Mouse (Mus musculus): ENCODE data around the gene Wfdc6a. TPM values are rescaled to one million over a fixed set of nuclear protein-coding genes. Genes with fewer than 3 reads are reported as not detected.

Wfdc6a gene
- polyA plus RNA-seq, 1 experiment from 2014 or later: 0.21 TPM

DNA sequence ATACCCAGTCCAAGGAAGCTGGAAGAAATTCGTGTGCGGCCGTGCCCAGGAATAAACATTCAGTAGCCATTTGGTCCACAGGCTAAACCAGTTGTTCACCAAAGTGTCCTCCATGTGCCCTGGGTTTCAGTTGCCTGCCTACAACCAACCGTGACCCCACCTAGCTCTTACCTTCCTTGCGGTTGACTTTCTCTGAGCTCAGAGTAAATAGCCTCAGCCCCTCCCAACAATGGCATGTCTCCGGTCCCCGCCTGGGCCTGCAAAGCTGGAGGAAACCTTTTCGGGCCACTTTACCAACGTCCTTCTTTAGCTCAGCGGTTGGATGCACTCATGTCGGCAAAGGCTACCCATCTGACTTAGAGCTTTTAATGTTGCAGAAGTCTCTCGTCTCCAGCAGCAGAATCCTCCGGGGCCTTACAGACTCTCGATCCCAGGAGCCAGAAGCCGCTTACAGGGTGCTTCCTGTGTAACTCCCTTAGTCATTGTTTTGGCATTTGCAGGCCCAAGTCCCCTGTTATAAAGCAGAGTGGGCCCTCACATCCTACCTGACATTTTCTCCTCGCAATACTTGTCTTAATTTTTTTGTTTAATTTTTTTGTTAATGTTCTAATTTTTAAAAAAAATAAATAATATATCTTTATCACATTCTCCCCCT is 26.1 kb downstream of the Wfdc6a start:
- no peak overlapping the region for H3K4me2 ChIP-seq (ENCODE audit: low read depth, low read length)
- H3K4me3 ChIP-seq (ENCODE audit: low read depth, low read length): no peak overlapping the region
- H3K36me3 ChIP-seq (ENCODE audit: control insufficient read depth, insufficient read depth): no peaks in the 10 kb centered on the region
- no peak overlapping the region for H3K27ac ChIP-seq (ENCODE audit: low read length)
- no peaks in the 10 kb centered on the region; the same call in 1 of the 2 replicates for H3K4me1 ChIP-seq (ENCODE audit: control insufficient read depth, low read depth, low read length)
- H3K9me3 ChIP-seq (replicated peaks; ENCODE audit: control insufficient read depth, low read length): no peaks in the 10 kb centered on the region
- no peak overlapping the region for H3K9ac ChIP-seq (ENCODE audit: low read depth, low read length)
- no peak for ATAC-seq (ENCODE audit: low read depth)
- 13% methylated on average over 16 of the region's 16 CpGs for WGBS (ENCODE audit: insufficient replicate concordance)
- peaks cover 24% of the 10 kb centered on the region for H3K27me3 ChIP-seq (ENCODE audit: control insufficient read depth, insufficient read depth, low read depth, low read length)

DNA sequence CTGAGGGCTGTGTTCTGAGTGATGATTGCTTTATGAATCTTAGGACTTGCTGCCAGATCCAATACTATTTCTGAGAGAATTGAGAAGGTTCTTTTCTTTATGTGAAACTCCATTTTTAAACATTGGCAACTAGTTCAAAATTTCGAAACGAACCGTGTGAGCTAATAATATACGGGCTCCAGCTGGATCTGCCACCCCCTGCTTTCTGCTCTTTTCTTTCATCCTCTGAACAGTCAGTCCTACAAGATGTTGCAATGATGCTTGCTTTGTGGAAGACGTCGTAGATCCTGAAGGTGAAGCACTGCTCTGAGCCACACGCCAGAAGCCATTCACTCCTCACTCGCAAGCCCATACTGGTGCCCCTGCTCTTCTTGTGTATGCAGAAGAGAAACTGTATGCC is 26.8 kb downstream of the Wfdc6a start:
- Histone ChIP-seq H3K4me1 (ENCODE audit: control insufficient read depth, low read depth, low read length) (no peaks in the 10 kb centered on the region), H3K36me3 (ENCODE audit: control insufficient read depth, insufficient read depth) (no peaks in the 10 kb centered on the region), H3K27me3 (ENCODE audit: control insufficient read depth, insufficient read depth, low read depth, low read length) (peaks cover 17% of the 10 kb centered on the region), H3K27ac (ENCODE audit: low read length) (no peak overlapping the region), H3K4me3 (ENCODE audit: low read depth, low read length) (no peak overlapping the region), H3K4me2 (ENCODE audit: low read depth, low read length) (no peak overlapping the region), H3K9me3 (replicated peaks; ENCODE audit: control insufficient read depth, low read length) (no peaks in the 10 kb centered on the region), H3K9ac (ENCODE audit: low read depth, low read length) (no peak overlapping the region)
- 60% methylated on average over 8 of the region's 8 CpGs for WGBS (ENCODE audit: insufficient replicate concordance)
- no peak for ATAC-seq (ENCODE audit: low read depth)

DNA sequence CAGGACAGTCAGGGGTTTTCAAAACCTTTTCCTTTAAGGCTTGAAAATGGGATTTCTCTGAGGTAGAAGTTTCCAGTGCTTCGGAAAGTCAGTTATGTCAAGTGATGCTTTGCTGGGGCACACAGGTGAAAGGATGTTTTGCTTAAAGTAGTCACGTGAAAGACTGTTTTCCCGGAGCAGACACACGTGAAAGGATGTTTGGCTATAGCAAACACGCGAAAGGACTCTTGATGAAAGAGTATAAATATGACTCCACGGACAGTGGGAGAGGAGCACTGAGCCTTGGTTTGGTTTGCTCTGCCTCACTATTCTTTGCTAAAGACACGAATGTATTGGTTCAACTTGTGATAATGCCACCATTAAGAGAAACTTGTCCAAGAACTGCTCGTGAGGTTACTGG is 33.7 kb downstream of the Wfdc6a start:
- no peak for ATAC-seq (ENCODE audit: low read depth)
- WGBS (ENCODE audit: insufficient replicate concordance): 67% methylated on average over 9 of the region's 9 CpGs

DNA sequence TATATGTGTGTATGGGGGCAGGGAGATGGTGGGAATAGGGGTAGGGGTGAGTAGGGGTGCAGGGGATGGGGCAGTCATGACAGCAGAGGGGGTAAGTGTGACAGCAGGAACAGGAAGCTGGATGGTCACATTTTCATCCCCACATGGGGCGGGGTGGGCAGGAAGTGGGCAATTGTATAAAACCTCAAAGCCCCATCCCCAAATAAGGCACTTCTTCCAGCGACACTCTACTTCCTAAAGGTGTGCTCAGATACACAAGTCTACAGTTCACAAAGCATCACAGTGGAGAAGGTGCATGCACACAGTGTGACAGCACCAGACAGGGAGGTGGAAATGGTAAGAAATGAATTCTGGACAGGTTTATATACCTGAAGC is 34.4 kb downstream of the Wfdc6a start:
- H3K4me2 ChIP-seq (ENCODE audit: low read depth, low read length): no peak overlapping the region
- no peaks in the 10 kb centered on the region for H3K9me3 ChIP-seq (replicated peaks; ENCODE audit: control insufficient read depth, low read length)
- no peaks in the 10 kb centered on the region for H3K4me1 ChIP-seq (ENCODE audit: control insufficient read depth, low read depth, low read length)
- no peaks in the 10 kb centered on the region for H3K36me3 ChIP-seq (ENCODE audit: control insufficient read depth, insufficient read depth)
- H3K27ac ChIP-seq (ENCODE audit: low read length): no peak overlapping the region
- WGBS (ENCODE audit: insufficient replicate concordance): 11% methylated on average over 2 of the region's 2 CpGs
- no peak for ATAC-seq (ENCODE audit: low read depth)
- H3K27me3 ChIP-seq (ENCODE audit: control insufficient read depth, insufficient read depth, low read depth, low read length): peaks cover 3% of the 10 kb centered on the region; the same call in 1 of the 2 replicates
- no peak overlapping the region for H3K4me3 ChIP-seq (ENCODE audit: low read depth, low read length)
- no peak overlapping the region for H3K9ac ChIP-seq (ENCODE audit: low read depth, low read length)

More for the DNA sequence above, 33.7 kb downstream of the Wfdc6a start:
- Histone ChIP-seq H3K9ac (ENCODE audit: low read depth, low read length) (no peak overlapping the region), H3K4me2 (ENCODE audit: low read depth, low read length) (no peak overlapping the region), H3K36me3 (ENCODE audit: control insufficient read depth, insufficient read depth) (no peaks in the 10 kb centered on the region), H3K4me3 (ENCODE audit: low read depth, low read length) (no peak overlapping the region), H3K27me3 (ENCODE audit: control insufficient read depth, insufficient read depth, low read depth, low read length) (peaks cover 3% of the 10 kb centered on the region; the same call in 1 of the 2 replicates), H3K27ac (ENCODE audit: low read length) (no peak overlapping the region), H3K9me3 (replicated peaks; ENCODE audit: control insufficient read depth, low read length) (no peaks in the 10 kb centered on the region), H3K4me1 (ENCODE audit: control insufficient read depth, low read depth, low read length) (no peaks in the 10 kb centered on the region)

DNA sequence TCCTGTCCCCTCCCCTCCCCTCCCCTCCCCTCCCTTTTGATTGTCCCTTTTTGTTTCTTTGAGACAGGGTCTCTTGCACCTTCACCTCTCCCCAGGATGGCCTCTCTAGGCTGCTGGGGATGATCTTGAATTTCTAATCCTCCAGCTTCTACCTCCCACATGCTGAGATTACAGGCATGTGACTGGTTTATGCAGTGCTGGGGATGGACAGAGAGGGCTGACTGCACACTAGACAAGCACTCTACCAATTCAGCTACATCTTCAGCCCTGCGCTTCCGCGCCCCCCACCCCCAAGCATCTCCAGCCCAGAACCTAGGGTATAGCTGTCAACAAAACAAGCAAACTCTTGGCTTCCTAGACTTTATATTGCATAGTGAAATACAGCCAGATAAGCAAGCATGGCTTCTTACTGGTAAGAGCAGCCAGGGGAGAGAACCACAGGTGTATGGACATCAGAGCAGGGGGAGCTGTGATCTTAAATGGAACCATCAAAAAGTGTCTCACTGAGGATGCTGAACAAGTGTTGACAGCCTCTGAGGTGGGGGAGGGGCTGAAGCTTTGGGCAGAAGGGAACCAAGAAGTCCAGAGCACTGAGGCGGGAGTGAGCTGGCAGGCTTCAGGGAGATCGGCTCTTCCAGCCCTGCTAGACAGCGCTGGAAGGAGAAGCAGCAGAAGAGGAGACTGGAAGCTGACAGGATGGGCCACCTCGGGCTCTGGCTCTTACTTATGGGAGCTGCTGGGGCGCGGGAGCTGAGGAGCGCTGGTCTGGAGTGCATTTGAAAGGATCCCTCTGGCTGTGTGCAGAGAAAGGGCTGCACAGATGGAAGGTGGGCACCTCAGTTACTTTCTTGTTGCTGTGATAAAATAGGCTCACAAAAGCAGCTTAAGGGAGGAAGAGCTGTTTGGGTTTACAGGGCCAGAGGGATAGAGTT is 35.0 kb downstream of the Wfdc6a start:
- 23% methylated on average over 10 of the region's 10 CpGs for WGBS (ENCODE audit: insufficient replicate concordance)
- no peak overlapping the region for H3K4me3 ChIP-seq (ENCODE audit: low read depth, low read length)
- H3K27me3 ChIP-seq (ENCODE audit: control insufficient read depth, insufficient read depth, low read depth, low read length): peaks cover 3% of the 10 kb centered on the region; the same call in 1 of the 2 replicates
- no peaks in the 10 kb centered on the region for H3K9me3 ChIP-seq (replicated peaks; ENCODE audit: control insufficient read depth, low read length)
- no peak overlapping the region for H3K4me2 ChIP-seq (ENCODE audit: low read depth, low read length)
- H3K4me1 ChIP-seq (ENCODE audit: control insufficient read depth, low read depth, low read length): no peaks in the 10 kb centered on the region
- H3K36me3 ChIP-seq (ENCODE audit: control insufficient read depth, insufficient read depth): no peaks in the 10 kb centered on the region
- H3K9ac ChIP-seq (ENCODE audit: low read depth, low read length): no peak overlapping the region
- H3K27ac ChIP-seq (ENCODE audit: low read length): no peak overlapping the region
- ATAC-seq (ENCODE audit: low read depth): no peak

DNA sequence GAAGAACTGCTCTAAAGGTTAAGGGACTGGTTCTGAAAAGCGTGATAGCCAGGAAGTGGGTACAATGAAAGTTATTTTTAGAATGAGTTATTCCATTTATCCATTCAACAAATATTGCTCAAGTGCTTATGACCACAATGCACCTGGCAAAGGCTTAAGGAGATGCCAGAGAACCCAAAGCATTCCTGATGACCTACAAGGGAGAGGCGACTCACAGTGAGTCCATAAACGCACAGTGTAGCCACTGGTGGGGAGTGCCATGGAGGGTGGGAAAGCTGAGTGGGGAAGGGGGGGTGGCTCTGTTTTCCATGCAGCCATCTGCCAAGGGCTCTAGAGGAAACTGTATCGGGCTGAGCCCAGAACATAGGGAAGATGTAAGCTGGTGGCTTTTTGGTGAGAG is 35.9 kb downstream of the Wfdc6a start:
- 31% methylated on average over 4 of the region's 4 CpGs for WGBS (ENCODE audit: insufficient replicate concordance)
- Histone ChIP-seq H3K9ac (ENCODE audit: low read depth, low read length) (no peak overlapping the region), H3K9me3 (replicated peaks; ENCODE audit: control insufficient read depth, low read length) (no peaks in the 10 kb centered on the region), H3K4me2 (ENCODE audit: low read depth, low read length) (no peak overlapping the region), H3K27ac (ENCODE audit: low read length) (no peak overlapping the region), H3K4me3 (ENCODE audit: low read depth, low read length) (no peak overlapping the region), H3K27me3 (ENCODE audit: control insufficient read depth, insufficient read depth, low read depth, low read length) (peaks cover 3% of the 10 kb centered on the region; the same call in 1 of the 2 replicates), H3K36me3 (ENCODE audit: control insufficient read depth, insufficient read depth) (no peaks in the 10 kb centered on the region), H3K4me1 (ENCODE audit: control insufficient read depth, low read depth, low read length) (no peaks in the 10 kb centered on the region)
- no peak for ATAC-seq (ENCODE audit: low read depth)

DNA sequence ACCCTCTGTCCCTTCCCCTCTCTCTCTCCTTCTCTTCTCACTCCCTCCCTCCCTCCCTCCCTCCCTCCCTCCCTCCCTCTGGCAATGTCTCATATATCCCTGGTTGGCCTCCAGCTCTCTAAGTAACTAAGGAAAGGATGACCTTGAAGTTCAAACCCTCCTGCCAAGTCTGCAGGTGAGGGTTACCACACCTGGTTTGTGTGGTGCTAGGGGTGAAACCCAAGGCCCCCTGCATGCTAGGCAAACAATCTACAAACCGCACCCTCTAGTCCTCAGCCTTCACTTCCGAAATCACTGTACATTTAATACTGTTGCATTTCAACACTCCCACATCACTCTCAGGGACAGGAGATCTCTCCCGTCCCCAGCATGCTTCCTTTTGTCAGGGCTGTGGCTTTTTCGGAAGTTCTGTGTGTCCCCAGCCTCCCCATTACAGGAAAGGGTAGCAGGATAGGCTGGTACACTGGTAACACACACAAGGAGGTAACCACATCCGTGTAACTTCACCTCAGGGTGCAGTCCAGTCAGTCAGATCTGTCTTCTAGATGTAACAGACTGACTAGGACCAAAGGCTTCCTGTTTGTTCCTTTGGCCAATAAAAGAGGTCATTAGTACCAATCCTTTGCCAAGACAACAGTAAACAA is 40.7 kb downstream of the Wfdc6a start:
- H3K9ac ChIP-seq (ENCODE audit: low read depth, low read length): no peak overlapping the region
- no peak for ATAC-seq (ENCODE audit: low read depth)
- no peaks in the 10 kb centered on the region for H3K27me3 ChIP-seq (ENCODE audit: control insufficient read depth, insufficient read depth, low read depth, low read length)
- H3K9me3 ChIP-seq (replicated peaks; ENCODE audit: control insufficient read depth, low read length): no peaks in the 10 kb centered on the region
- no peaks in the 10 kb centered on the region for H3K36me3 ChIP-seq (ENCODE audit: control insufficient read depth, insufficient read depth)
- H3K4me2 ChIP-seq (ENCODE audit: low read depth, low read length): no peak overlapping the region
- WGBS (ENCODE audit: insufficient replicate concordance): 11% methylated on average over 5 of the region's 5 CpGs
- H3K4me1 ChIP-seq (ENCODE audit: control insufficient read depth, low read depth, low read length): no peaks in the 10 kb centered on the region
- no peak overlapping the region for H3K27ac ChIP-seq (ENCODE audit: low read length)
- no peak overlapping the region for H3K4me3 ChIP-seq (ENCODE audit: low read depth, low read length)

DNA sequence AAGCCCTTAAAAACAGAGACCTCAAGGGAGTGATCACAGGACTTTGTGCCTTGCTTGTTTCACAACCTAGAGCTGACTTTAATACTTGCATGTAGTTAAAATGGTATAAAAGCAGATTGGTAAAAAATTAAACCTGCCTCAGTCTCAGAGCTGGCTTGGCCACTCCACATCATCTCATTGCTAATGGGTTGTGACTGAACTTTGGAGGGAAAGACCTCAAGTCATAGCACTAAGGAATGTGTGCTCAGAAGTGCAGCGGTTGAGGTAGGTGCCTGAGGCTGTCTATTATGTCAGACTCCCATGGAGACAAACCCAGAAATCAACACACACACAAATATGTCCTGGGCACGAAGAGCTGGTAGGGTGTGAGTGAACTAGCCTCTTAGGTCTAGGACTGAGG is 41.5 kb downstream of the Wfdc6a start:
- Histone ChIP-seq H3K27me3 (ENCODE audit: control insufficient read depth, insufficient read depth, low read depth, low read length) (no peaks in the 10 kb centered on the region), H3K9ac (ENCODE audit: low read depth, low read length) (no peak overlapping the region), H3K27ac (ENCODE audit: low read length) (no peak overlapping the region), H3K4me3 (ENCODE audit: low read depth, low read length) (no peak overlapping the region), H3K9me3 (replicated peaks; ENCODE audit: control insufficient read depth, low read length) (no peaks in the 10 kb centered on the region), H3K36me3 (ENCODE audit: control insufficient read depth, insufficient read depth) (no peaks in the 10 kb centered on the region), H3K4me2 (ENCODE audit: low read depth, low read length) (no peak overlapping the region), H3K4me1 (ENCODE audit: control insufficient read depth, low read depth, low read length) (no peaks in the 10 kb centered on the region)
- ATAC-seq (ENCODE audit: low read depth): no peak
- 50% methylated on average over 2 of the region's 2 CpGs for WGBS (ENCODE audit: insufficient replicate concordance)

DNA sequence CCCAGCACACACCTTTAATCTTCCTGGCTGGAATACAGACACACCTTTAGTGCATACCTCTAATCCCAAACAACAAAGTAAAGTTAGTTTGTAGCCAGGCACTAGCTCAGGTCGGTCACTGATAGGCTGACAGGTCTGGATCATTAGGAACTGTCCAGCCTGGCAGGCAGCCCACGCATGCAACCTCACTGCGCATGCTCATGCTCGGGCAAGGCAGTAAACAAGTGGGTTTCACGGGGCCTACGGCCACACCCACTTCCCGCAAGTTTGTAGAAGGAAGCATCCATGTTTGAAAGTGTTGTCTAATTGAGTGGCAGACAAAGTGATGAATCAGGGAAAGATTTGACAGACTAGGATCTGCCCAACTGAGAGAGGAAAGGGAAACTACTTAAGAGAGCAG is 42.6 kb downstream of the Wfdc6a start:
- H3K4me2 ChIP-seq (ENCODE audit: low read depth, low read length): no peak overlapping the region
- H3K27me3 ChIP-seq (ENCODE audit: control insufficient read depth, insufficient read depth, low read depth, low read length): no peaks in the 10 kb centered on the region
- no peaks in the 10 kb centered on the region for H3K36me3 ChIP-seq (ENCODE audit: control insufficient read depth, insufficient read depth)
- H3K4me1 ChIP-seq (ENCODE audit: control insufficient read depth, low read depth, low read length): no peaks in the 10 kb centered on the region
- H3K9ac ChIP-seq (ENCODE audit: low read depth, low read length): no peak overlapping the region
- no peak overlapping the region for H3K27ac ChIP-seq (ENCODE audit: low read length)
- H3K9me3 ChIP-seq (replicated peaks; ENCODE audit: control insufficient read depth, low read length): no peaks in the 10 kb centered on the region
- no peak for ATAC-seq (ENCODE audit: low read depth)
- 66% methylated on average over 7 of the region's 7 CpGs for WGBS (ENCODE audit: insufficient replicate concordance)
- H3K4me3 ChIP-seq (ENCODE audit: low read depth, low read length): no peak overlapping the region

Data from liver, embryonic 16.5 days (tissue).